Mouse (Mus musculus): ENCODE data around the gene Baiap2l2.

The Baiap2l2 gene

GRCm38 (mm10) chr15:79299563-79300155 is 14.3 kb upstream of the Baiap2l2 start:
- no peak for DNase-seq (ENCODE audit: low read depth, low spot score)

GRCm38 (mm10) chr15:79298553-79298952 is 13.2 kb upstream of the Baiap2l2 start:
- no peak for DNase-seq (ENCODE audit: low read depth, low spot score)

- no peak for DNase-seq (ENCODE audit: low read depth, low spot score)
These were observed 7.4 kb upstream of the Baiap2l2 start for GRCm38 (mm10) chr15:79292779-79293178.

GRCm38 (mm10) chr15:79290340-79290739 is 5.0 kb upstream of the Baiap2l2 start:
- DNase-seq (ENCODE audit: low read depth, low spot score): no peak

GRCm38 (mm10) chr15:79289441-79289840 is 4.1 kb upstream of the Baiap2l2 start:
- DNase-seq (ENCODE audit: low read depth, low spot score): no peak

- no peak for DNase-seq (ENCODE audit: low read depth, low spot score)
These were observed 3.0 kb upstream of the Baiap2l2 start for GRCm38 (mm10) chr15:79288387-79288786.

GRCm38 (mm10) chr15:79287091-79287490 is 1.8 kb upstream of the Baiap2l2 start:
- no peak for DNase-seq (ENCODE audit: low read depth, low spot score)

GRCm38 (mm10) chr15:79286141-79286540 is 804 bp upstream of the Baiap2l2 start:
- DNase-seq (ENCODE audit: low read depth, low spot score): no peak

- no peak for DNase-seq (ENCODE audit: low read depth, low spot score)
These were observed 2.0 kb downstream of the Baiap2l2 start for GRCm38 (mm10) chr15:79283371-79283770.

- DNase-seq (ENCODE audit: low read depth, low spot score): no peak
These were observed 2.9 kb downstream of the Baiap2l2 start for GRCm38 (mm10) chr15:79282434-79282833.

GRCm38 (mm10) chr15:79281389-79281788 is 3.9 kb downstream of the Baiap2l2 start:
- DNase-seq (ENCODE audit: low read depth, low spot score): peak; percentile 89

- DNase-seq (ENCODE audit: low read depth, low spot score): no peak
These were observed 4.5 kb downstream of the Baiap2l2 start for GRCm38 (mm10) chr15:79280850-79281249.

- peak; percentile 90 for DNase-seq (ENCODE audit: low read depth, low spot score)
These were observed 5.1 kb downstream of the Baiap2l2 start for GRCm38 (mm10) chr15:79280209-79280608.

GRCm38 (mm10) chr15:79277728-79278127 is 7.6 kb downstream of the Baiap2l2 start:
- DNase-seq (ENCODE audit: low read depth, low spot score): no peak

GRCm38 (mm10) chr15:79273020-79273419 is 12.3 kb downstream of the Baiap2l2 start:
- no peak for DNase-seq (ENCODE audit: low read depth, low spot score)

GRCm38 (mm10) chr15:79271124-79271746 is 14.1 kb downstream of the Baiap2l2 start:
- DNase-seq (ENCODE audit: low read depth, low spot score): peak; percentile 83

GRCm38 (mm10) chr15:79270317-79271123 is 14.8 kb downstream of the Baiap2l2 start:
- peak; percentile 87 for DNase-seq (ENCODE audit: low read depth, low spot score)

GRCm38 (mm10) chr15:79268521-79268920 is 16.8 kb downstream of the Baiap2l2 start:
- no peak for DNase-seq (ENCODE audit: low read depth, low spot score)

GRCm38 (mm10) chr15:79265384-79265783 is 20.0 kb downstream of the Baiap2l2 start:
- no peak for DNase-seq (ENCODE audit: low read depth, low spot score)

- DNase-seq (ENCODE audit: low read depth, low spot score): peak; percentile 60
These were observed 21.6 kb downstream of the Baiap2l2 start for GRCm38 (mm10) chr15:79263726-79264125.

- no peak for DNase-seq (ENCODE audit: low read depth, low spot score)
These were observed 22.5 kb downstream of the Baiap2l2 start for GRCm38 (mm10) chr15:79262786-79263309.

GRCm38 (mm10) chr15:79262375-79262774 is 23.0 kb downstream of the Baiap2l2 start:
- peak; percentile 46 for DNase-seq (ENCODE audit: low read depth, low spot score)

Measured in R1 (cell line).